Mouse (Mus musculus) spleen, adult 2 months (tissue): ENCODE measurements around the gene Dpep3.

Experiments
- CTCF ChIP-seq: fragments of 200-500 bp; IDR thresholded peaks from 2 replicates; pipeline ENCODE4 v1.5.1; 2011; ENCODE audit warnings: mild to moderate bottlenecking, inconsistent platforms; ENCODE audit not compliant: insufficient read depth, insufficient read length, insufficient replicate concordance; ENCODE audit errors: extremely low read depth
- POLR2A ChIP-seq: fragments of 200-500 bp; IDR thresholded peaks from 2 replicates; pipeline ENCODE4 v1.6.1; 2011; ENCODE audit warnings: low read depth, low read length, inconsistent platforms

DNA sequence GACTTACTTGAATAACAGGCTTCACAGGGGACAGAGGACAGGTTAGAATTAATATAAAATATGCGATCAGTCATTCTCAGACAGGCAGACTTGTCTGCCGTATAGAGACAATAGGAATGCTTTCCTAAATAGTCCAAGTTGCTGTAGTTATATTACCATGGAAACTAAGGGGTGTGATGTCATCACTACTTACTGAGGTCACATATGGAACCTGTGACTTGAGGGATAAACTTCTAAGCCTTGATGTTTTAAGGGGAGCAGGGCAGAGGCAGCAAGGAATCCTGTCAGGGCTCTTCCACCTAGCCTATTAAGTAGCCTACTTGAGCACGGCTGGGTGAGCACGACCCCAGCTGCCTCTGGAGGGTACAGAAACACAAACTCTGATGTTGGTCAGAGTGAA, 26.6 kb upstream of the Dpep3 start, which contains the start of gene Dpep2nb:
- no peak for TF ChIP-seq CTCF
- TF ChIP-seq POLR2A = no peak
